Comparison of ENCODE assay signal across 9 mouse cellular contexts in the genomic region with DNA sequence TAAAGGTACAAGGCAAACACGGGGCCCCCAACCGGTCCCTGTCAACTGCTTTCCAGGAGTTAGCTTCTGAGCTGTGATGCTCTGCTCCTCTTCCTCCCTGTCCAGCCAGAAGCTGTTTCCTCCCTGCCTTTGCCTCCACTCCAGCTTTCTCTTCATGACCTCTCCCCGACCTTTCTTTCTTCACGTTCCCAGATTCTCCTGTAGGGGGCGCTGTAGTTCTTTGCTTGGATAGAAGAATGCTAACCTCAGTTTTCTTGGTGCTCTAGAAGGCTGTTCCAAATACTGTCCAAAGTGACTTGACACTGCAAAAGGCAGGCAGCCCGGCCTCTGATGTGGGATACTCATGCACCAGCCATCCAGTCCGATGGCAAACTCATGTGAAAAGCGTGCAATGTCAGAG.
DNase-seq lines count a peak whose midpoint lies in the region; ATAC-seq and TF ChIP-seq lines count a peak whose summit lies in the region.
"Had no signal": no experiment of that assay in that cellular context is flagged by ENCODE, and none has a peak within 500 bp of the region (broad histone marks: within the 10 kb centered on the region; RNA-seq: fewer than 3 reads in every experiment).

No protein-coding gene starts in this region.

- TF ChIP-seq CTCF in E14TG2a.4 (conservative IDR thresholded peaks at IDR 0.05; ENCODE audit: low read length), result peak; percentile 56

- WGBS in liver, embryonic 11.5 days, result 17% methylated on average over 8 of the region's 8 CpGs

- ATAC-seq in liver, embryonic 11.5 days (replicated peaks; ENCODE audit: low FRiP score), result no peak

- no peak overlapping the region for H3K9ac ChIP-seq in liver, embryonic 11.5 days (ENCODE audit: low read depth, low read length)
- H3K9ac ChIP-seq: limb, embryonic 12.5 days had no signal

- H3K4me3 ChIP-seq in E14TG2a.4 (replicated peaks; ENCODE audit: low read length), result no peak overlapping the region
- H3K4me3 ChIP-seq in liver, embryonic 11.5 days (ENCODE audit: low read depth, low read length), result no peak overlapping the region
- H3K4me3 ChIP-seq: limb, embryonic 12.5 days had no signal

- no peak overlapping the region for H3K4me2 ChIP-seq in liver, embryonic 11.5 days
- H3K4me2 ChIP-seq: limb, embryonic 12.5 days had no signal

- 0 out of 2 replicates have a peak, but pooled peaks cover 6% of the 10 kb centered on the region for H3K4me1 ChIP-seq in E14TG2a.4 (replicated peaks; ENCODE audit: low read depth, low read length)
- no peaks in the 10 kb centered on the region for H3K4me1 ChIP-seq in liver, embryonic 11.5 days (replicated peaks; ENCODE audit: control insufficient read depth, insufficient read depth, low read length)
- H3K4me1 ChIP-seq: limb, embryonic 12.5 days had no signal

- H3K9me3 ChIP-seq in E14TG2a.4 (ENCODE audit: low read length), result no peaks in the 10 kb centered on the region
- H3K9me3 ChIP-seq in liver, embryonic 11.5 days (ENCODE audit: control insufficient read depth, low read length), result no peaks in the 10 kb centered on the region
- H3K9me3 ChIP-seq: limb, embryonic 12.5 days had no signal

- no peaks in the 10 kb centered on the region for H3K36me3 ChIP-seq in E14TG2a.4 (ENCODE audit: insufficient read depth, low read length)
- H3K36me3 ChIP-seq in liver, embryonic 11.5 days (ENCODE audit: control insufficient read depth, insufficient read depth, low read length), result no peaks in the 10 kb centered on the region
- H3K36me3 ChIP-seq: limb, embryonic 12.5 days had no signal

- H3K27ac ChIP-seq in liver, embryonic 11.5 days (ENCODE audit: low read depth, low read length), result no peak overlapping the region
- H3K27ac ChIP-seq: limb, embryonic 12.5 days had no signal

- DNase-seq in 3134 (ENCODE audit: extremely low read depth, insufficient read length, low spot score), result peak; percentile 14
- peak; percentile 68 for DNase-seq in c-Kit-positive CD71-positive TER-119-positive erythroid progenitor cells, embryonic 14.5 days (ENCODE audit: low spot score)
- peak; percentile 58 to 70 for DNase-seq in gastrocnemius, adult 8-10 months (ENCODE audit: low spot score in 2 of 2)
- DNase-seq in kidney, postnatal 10 days, result peak; percentile 80
- DNase-seq in liver, embryonic 11.5 days (ENCODE audit: low spot score), result peak; percentile 70
- DNase-seq in retina, postnatal 1 day, result peak; percentile 92
- DNase-seq in urinary bladder, postnatal 4 days (ENCODE audit: low spot score in 2 of 2), result peak; percentile 63 to 78

- H3K27me3 ChIP-seq in E14TG2a.4 (ENCODE audit: insufficient read depth, low read length), result no peaks in the 10 kb centered on the region
- H3K27me3 ChIP-seq in liver, embryonic 11.5 days (replicated peaks; ENCODE audit: control insufficient read depth, insufficient read depth, low read length), result no peaks in the 10 kb centered on the region
- H3K27me3 ChIP-seq: limb, embryonic 12.5 days had no signal

Comparison
In these comparisons a context has a peak if more than half of its experiments do, and no peak if none do; other contexts are left out.
1. DNase-seq: peak in every context shown above with its lines; median percentile 92 in retina, postnatal 1 day; 80 in kidney, postnatal 10 days; 70 in urinary bladder, postnatal 4 days; 70 in liver, embryonic 11.5 days; 68 in c-Kit-positive CD71-positive TER-119-positive erythroid progenitor cells, embryonic 14.5 days; 64 in gastrocnemius, adult 8-10 months; 14 in 3134.